Mouse (Mus musculus) liver, embryonic 16.5 days (tissue): ENCODE data around the gene Thpo. TPM values are rescaled to one million over a fixed set of nuclear protein-coding genes. Genes with fewer than 3 reads are reported as not detected.

Source experiments
- ATAC-seq: fragments of 200-750 bp; cut with Nextera tagmentation; 2 replicates; pipeline ENCODE4 v1.8.0; 2017; ENCODE audit warnings: low read depth, mild to moderate bottlenecking, moderate number of reproducible peaks, moderate library complexity
- H3K27ac ChIP-seq: fragments of 300-500 bp; sonication (generic); 2 replicates; pipeline ENCODE4 v1.5.1; 2014; ENCODE audit warnings: mild to moderate bottlenecking, low read length
- H3K27me3 ChIP-seq: fragments of 300-500 bp; sonication (generic); 2 replicates; pipeline ENCODE4 v1.6.1; 2014; ENCODE audit warnings: low read depth, low read length, mixed read lengths; ENCODE audit not compliant: control insufficient read depth, insufficient read depth
- H3K36me3 ChIP-seq: fragments of 300-500 bp; sonication (generic); 2 replicates; pipeline ENCODE4 v1.6.1; 2014; ENCODE audit warnings: mild to moderate bottlenecking; ENCODE audit not compliant: control insufficient read depth, insufficient read depth
- H3K4me1 ChIP-seq: fragments of 300-500 bp; sonication (generic); 2 replicates; pipeline ENCODE4 v1.6.1; 2014; ENCODE audit warnings: low read depth, low read length, mixed read lengths; ENCODE audit not compliant: control insufficient read depth
- H3K4me2 ChIP-seq: fragments of 300-500 bp; sonication (generic); 2 replicates; pipeline ENCODE4 v1.6.1; 2014; ENCODE audit warnings: low read depth, low read length, mixed read lengths
- H3K4me3 ChIP-seq: fragments of 300-500 bp; sonication (generic); 2 replicates; pipeline ENCODE4 v1.5.1; 2014; ENCODE audit warnings: low read depth, mild to moderate bottlenecking, low read length
- H3K9ac ChIP-seq: fragments of 300-500 bp; sonication (generic); 2 replicates; pipeline ENCODE4 v1.6.1; 2014; ENCODE audit warnings: low read depth, low read length
- H3K9me3 ChIP-seq: fragments of 300-500 bp; sonication (generic); replicated peaks from 2 replicates; pipeline ENCODE4 v1.6.1; 2016; ENCODE audit warnings: low read length; ENCODE audit not compliant: control insufficient read depth
- WGBS: fragments of 180-500 bp; shearing (Covaris S2); extraction: QIAGEN DNeasy Blood & Tissue Kit; methylation state at CpG from one replicate; pipeline ENCODE4 v1.1.7; 2014; ENCODE audit not compliant: insufficient replicate concordance; 5-methylcytosine and 5-hydroxymethylcytosine counted together
- polyA plus RNA-seq: library from polyadenylated mRNA; unstranded; fragments of >200 nt; fragmentation: Nextera tagmentation; extraction: Ambion mirVana; gene quantifications from 2 replicates; pipeline ENCODE4 v1.2.1, GENCODE M21; 2015

Thpo gene
- polyA plus RNA-seq, 1 experiment from 2014 or later = 6.1 TPM

GRCm38 (mm10) chr16:20692241-20692965, 41.9 kb downstream of the Thpo start:
- peaks cover 21% of the 10 kb centered on the region for H3K4me1 ChIP-seq
- H3K9me3 ChIP-seq = no peaks in the 10 kb centered on the region
- peak overlapping the region; percentile 69; the same call in 1 of the 2 replicates for H3K4me3 ChIP-seq
- H3K4me2 ChIP-seq = peak overlapping the region; percentile 90
- no peak overlapping the region for H3K27ac ChIP-seq
- H3K9ac ChIP-seq = peak overlapping the region; percentile 75; the same call in 1 of the 2 replicates
- H3K27me3 ChIP-seq = peaks cover 27% of the 10 kb centered on the region
- H3K36me3 ChIP-seq = peaks cover 33% of the 10 kb centered on the region
- ATAC-seq = no peak
- 58% methylated on average over 16 of the region's 16 CpGs for WGBS

- Histone ChIP-seq H3K9ac (no peak overlapping the region), H3K4me3 (no peak overlapping the region), H3K36me3 (peaks cover 40% of the 10 kb centered on the region), H3K27me3 (peaks cover 21% of the 10 kb centered on the region), H3K4me1 (peaks cover 21% of the 10 kb centered on the region), H3K9me3 (no peaks in the 10 kb centered on the region), H3K27ac (no peak overlapping the region), H3K4me2 (no peak overlapping the region)
- no peak for ATAC-seq
- WGBS = 95% methylated on average over 1 of the region's 1 CpGs
Measured at GRCm38 (mm10) chr16:20691617-20692016, 42.7 kb downstream of the Thpo start.

- Histone ChIP-seq H3K4me1 (peaks cover 17% of the 10 kb centered on the region), H3K27ac (no peak overlapping the region), H3K4me3 (no peak overlapping the region), H3K9ac (no peak overlapping the region), H3K9me3 (no peaks in the 10 kb centered on the region), H3K36me3 (peaks cover 48% of the 10 kb centered on the region), H3K4me2 (no peak overlapping the region), H3K27me3 (peaks cover 13% of the 10 kb centered on the region)
- ATAC-seq = no peak
- WGBS = 45% methylated on average over 3 of the region's 3 CpGs
Measured at GRCm38 (mm10) chr16:20690774-20691173, 43.5 kb downstream of the Thpo start.

GRCm38 (mm10) chr16:20677974-20678675, 56.2 kb downstream of the Thpo start:
- Histone ChIP-seq H3K4me2 (peak overlapping the region; percentile 46), H3K9me3 (no peaks in the 10 kb centered on the region), H3K36me3 (peaks cover 71% of the 10 kb centered on the region), H3K27ac (peak overlapping the region; percentile 51), H3K4me3 (peak overlapping the region; percentile 10; the same call in 1 of the 2 replicates), H3K27me3 (no peaks in the 10 kb centered on the region), H3K9ac (peak overlapping the region; percentile 11; the same call in 1 of the 2 replicates), H3K4me1 (peaks cover 43% of the 10 kb centered on the region)
- whole genome bisulfite sequencing = 53% methylated on average over 10 of the region's 10 CpGs
- peak; percentile 73 for ATAC-seq

- H3K9ac ChIP-seq = 0 out of 2 replicates have a peak overlapping the region, but pooled peaks have one; percentile 8
- H3K9me3 ChIP-seq = no peaks in the 10 kb centered on the region
- H3K27me3 ChIP-seq = no peaks in the 10 kb centered on the region
- H3K36me3 ChIP-seq = peaks cover 64% of the 10 kb centered on the region
- H3K4me1 ChIP-seq = peaks cover 44% of the 10 kb centered on the region
- ATAC-seq = no peak
- H3K4me3 ChIP-seq = no peak overlapping the region
- peak overlapping the region; percentile 25; the same call in 1 of the 2 replicates for H3K27ac ChIP-seq
- no peak overlapping the region for H3K4me2 ChIP-seq
- WGBS = 79% methylated on average over 5 of the region's 5 CpGs
Measured at GRCm38 (mm10) chr16:20677380-20677779, 56.9 kb downstream of the Thpo start.

- no peak overlapping the region for H3K27ac ChIP-seq
- H3K27me3 ChIP-seq = no peaks in the 10 kb centered on the region
- no peak overlapping the region for H3K9ac ChIP-seq
- no peak overlapping the region for H3K4me2 ChIP-seq
- ATAC-seq = no peak
- no peak overlapping the region for H3K4me3 ChIP-seq
- H3K4me1 ChIP-seq = peaks cover 49% of the 10 kb centered on the region
- H3K36me3 ChIP-seq = peaks cover 58% of the 10 kb centered on the region
- WGBS = 74% methylated on average over 4 of the region's 4 CpGs
- H3K9me3 ChIP-seq = no peaks in the 10 kb centered on the region
Measured at GRCm38 (mm10) chr16:20676702-20677101, 57.6 kb downstream of the Thpo start.

GRCm38 (mm10) chr16:20675213-20675612, 59.1 kb downstream of the Thpo start:
- 0 out of 2 replicates have a peak overlapping the region, but pooled peaks have one; percentile 16 for H3K9ac ChIP-seq
- peak overlapping the region; percentile 93 for H3K4me3 ChIP-seq
- H3K4me1 ChIP-seq = peaks cover 49% of the 10 kb centered on the region

More at GRCm38 (mm10) chr16:20675213-20675612, 59.1 kb downstream of the Thpo start:
- H3K27ac ChIP-seq = 0 out of 2 replicates have a peak overlapping the region, but pooled peaks have one; percentile 17
- no peaks in the 10 kb centered on the region for H3K9me3 ChIP-seq
- peak overlapping the region; percentile 85 for H3K4me2 ChIP-seq
- WGBS = 84% methylated on average over 6 of the region's 6 CpGs
- H3K36me3 ChIP-seq = peaks cover 45% of the 10 kb centered on the region
- ATAC-seq = no peak
- no peaks in the 10 kb centered on the region for H3K27me3 ChIP-seq
